Mouse (Mus musculus): ENCODE measurements around the gene Ano1. TPM values are rescaled to one million over a fixed set of nuclear protein-coding genes. Genes with fewer than 3 reads are reported as not detected.

Gene Ano1
- total and polyA plus RNA-seq, 2 experiments from 2014 or later = 4.6 to 8.2 TPM

DNA sequence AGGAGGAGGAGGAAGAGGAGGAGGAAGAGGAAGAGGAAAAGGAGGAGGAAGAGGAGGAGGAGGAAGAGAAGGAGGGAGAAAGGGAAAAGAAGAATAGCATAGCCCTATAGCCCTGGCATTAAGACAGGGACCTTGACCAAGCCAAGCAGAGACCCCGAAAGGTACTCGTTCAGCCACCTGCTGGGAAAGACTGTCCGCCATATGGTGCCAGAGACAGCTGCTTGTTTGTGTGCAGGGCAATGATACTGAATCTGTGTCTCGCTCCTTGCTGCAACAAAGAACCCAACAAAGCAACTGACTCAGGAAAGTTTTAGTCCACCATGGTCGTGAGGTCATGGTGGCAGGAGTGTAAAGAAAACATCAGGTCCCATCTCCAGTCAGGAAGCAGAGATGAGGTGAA lies 34.0 kb downstream of the Ano1 start:
- Histone ChIP-seq H3K4me3 (ENCODE audit: low read depth, low read length) (no peak overlapping the region), H3K36me3 (ENCODE audit: insufficient read depth) (no peaks in the 10 kb centered on the region), H3K9ac (no peak overlapping the region), H3K9me3 (ENCODE audit: low read length) (no peaks in the 10 kb centered on the region), H3K4me2 (ENCODE audit: low read depth) (no peak overlapping the region), H3K27me3 (ENCODE audit: insufficient read depth, low read length) (no peaks in the 10 kb centered on the region), H3K27ac (ENCODE audit: low read depth, low read length) (no peak overlapping the region), H3K4me1 (ENCODE audit: insufficient read depth) (no peaks in the 10 kb centered on the region)
- WGBS = 84% methylated on average over 5 of the region's 5 CpGs
- DNase-seq (no peak), ATAC-seq (no peak)
- no peak for TF ChIP-seq CTCF (IDR thresholded peaks at IDR 0.05; ENCODE audit: low read depth)

DNA sequence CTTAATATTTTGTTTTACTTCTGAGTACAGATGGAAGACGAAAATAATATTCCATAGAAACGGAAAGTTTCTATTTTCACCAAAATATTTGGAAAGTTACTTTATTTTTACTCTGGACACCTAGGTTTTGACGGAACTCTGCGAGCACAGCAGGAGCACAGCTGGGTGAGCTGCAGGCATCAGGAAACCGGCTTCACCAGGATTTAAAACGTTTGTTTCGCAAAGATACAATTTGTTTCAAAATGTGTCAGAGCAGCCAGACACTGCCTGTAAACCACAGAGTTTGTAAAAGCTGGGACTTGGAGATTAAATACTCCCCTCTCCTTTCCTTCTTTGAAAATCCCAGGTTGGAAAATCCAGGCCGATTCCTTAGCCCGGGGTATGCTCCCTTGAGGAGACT lies 53.9 kb downstream of the Ano1 start:
- no peaks in the 10 kb centered on the region for H3K4me1 ChIP-seq (ENCODE audit: insufficient read depth)
- DNase-seq = no peak
- no peak overlapping the region for H3K9ac ChIP-seq
- no peaks in the 10 kb centered on the region for H3K36me3 ChIP-seq (ENCODE audit: insufficient read depth)
- no peak overlapping the region for H3K4me2 ChIP-seq (ENCODE audit: low read depth)
- H3K4me3 ChIP-seq (ENCODE audit: low read depth, low read length) = no peak overlapping the region
- no peaks in the 10 kb centered on the region for H3K27me3 ChIP-seq (ENCODE audit: insufficient read depth, low read length)
- TF ChIP-seq CTCF (IDR thresholded peaks at IDR 0.05; ENCODE audit: low read depth) = no peak
- H3K27ac ChIP-seq (ENCODE audit: low read depth, low read length) = no peak overlapping the region
- ATAC-seq = no peak
- 85% methylated on average over 9 of the region's 9 CpGs for WGBS
- H3K9me3 ChIP-seq (ENCODE audit: low read length) = 0 out of 2 replicates have a peak, but pooled peaks cover 4% of the 10 kb centered on the region

GRCm38 (mm10) chr7:144696764-144697704 lies 54.7 kb downstream of the Ano1 start:
- ATAC-seq (no peak), DNase-seq (no peak)
- Histone ChIP-seq H3K27me3 (ENCODE audit: insufficient read depth, low read length) (no peaks in the 10 kb centered on the region), H3K4me1 (ENCODE audit: insufficient read depth) (no peaks in the 10 kb centered on the region), H3K36me3 (ENCODE audit: insufficient read depth) (no peaks in the 10 kb centered on the region), H3K4me2 (ENCODE audit: low read depth) (no peak overlapping the region), H3K4me3 (ENCODE audit: low read depth, low read length) (no peak overlapping the region), H3K9ac (no peak overlapping the region), H3K9me3 (ENCODE audit: low read length) (0 out of 2 replicates have a peak, but pooled peaks cover 4% of the 10 kb centered on the region), H3K27ac (ENCODE audit: low read depth, low read length) (no peak overlapping the region)
- WGBS = 82% methylated on average over 7 of the region's 7 CpGs
- peak; percentile 63 for TF ChIP-seq CTCF (IDR thresholded peaks at IDR 0.05; ENCODE audit: low read depth)

DNA sequence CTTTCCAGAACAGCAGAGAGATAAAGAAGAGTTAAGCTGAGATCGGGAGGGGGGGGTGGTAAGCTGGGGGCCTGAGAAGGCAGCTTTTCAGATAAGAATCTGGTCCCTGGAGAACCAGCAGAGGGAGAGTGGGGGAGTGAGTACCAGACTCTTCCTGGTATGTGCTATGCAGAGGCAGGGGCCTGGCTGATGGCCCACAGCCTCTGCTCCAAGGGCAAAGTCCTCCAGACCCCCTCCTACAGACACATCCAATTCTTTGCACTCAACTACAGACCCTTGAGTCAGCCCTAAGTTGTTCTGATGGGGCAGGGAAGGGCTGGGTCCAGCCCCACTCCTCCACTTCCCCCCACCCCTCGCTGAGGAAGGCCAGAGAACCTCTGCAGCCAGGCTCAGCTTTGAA lies 61.9 kb downstream of the Ano1 start:
- no peaks in the 10 kb centered on the region for H3K9me3 ChIP-seq (ENCODE audit: low read length)
- DNase-seq (no peak), ATAC-seq (no peak)
- no peak for TF ChIP-seq CTCF (IDR thresholded peaks at IDR 0.05; ENCODE audit: low read depth)
- no peaks in the 10 kb centered on the region for H3K36me3 ChIP-seq (ENCODE audit: insufficient read depth)
- no peaks in the 10 kb centered on the region for H3K4me1 ChIP-seq (ENCODE audit: insufficient read depth)
- no peak overlapping the region for H3K9ac ChIP-seq
- no peaks in the 10 kb centered on the region for H3K27me3 ChIP-seq (ENCODE audit: insufficient read depth, low read length)
- no peak overlapping the region for H3K27ac ChIP-seq (ENCODE audit: low read depth, low read length)
- no peak overlapping the region for H3K4me2 ChIP-seq (ENCODE audit: low read depth)
- WGBS = 64% methylated on average over 2 of the region's 2 CpGs
- H3K4me3 ChIP-seq (ENCODE audit: low read depth, low read length) = no peak overlapping the region

- DNase-seq = peak; percentile 25
- 51% methylated on average over 7 of the region's 7 CpGs for WGBS
- H3K27ac ChIP-seq (ENCODE audit: low read depth, low read length) = no peak overlapping the region
- no peak overlapping the region for H3K4me2 ChIP-seq (ENCODE audit: low read depth)
- no peaks in the 10 kb centered on the region for H3K4me1 ChIP-seq (ENCODE audit: insufficient read depth)
- no peaks in the 10 kb centered on the region for H3K36me3 ChIP-seq (ENCODE audit: insufficient read depth)
- no peaks in the 10 kb centered on the region for H3K27me3 ChIP-seq (ENCODE audit: insufficient read depth, low read length)
- no peak overlapping the region for H3K9ac ChIP-seq
- TF ChIP-seq CTCF (IDR thresholded peaks at IDR 0.05; ENCODE audit: low read depth) = no peak
- H3K4me3 ChIP-seq (ENCODE audit: low read depth, low read length) = no peak overlapping the region
- ATAC-seq = no peak
- H3K9me3 ChIP-seq (ENCODE audit: low read length) = no peaks in the 10 kb centered on the region
These were observed 62.6 kb downstream of the Ano1 start for GRCm38 (mm10) chr7:144689136-144689535.

- ATAC-seq = no peak
- 96% methylated on average over 2 of the region's 2 CpGs for WGBS
- no peaks in the 10 kb centered on the region for H3K27me3 ChIP-seq (ENCODE audit: insufficient read depth, low read length)
- TF ChIP-seq CTCF (IDR thresholded peaks at IDR 0.05; ENCODE audit: low read depth) = no peak
- H3K27ac ChIP-seq (ENCODE audit: low read depth, low read length) = no peak overlapping the region
- DNase-seq = no peak
- no peaks in the 10 kb centered on the region for H3K36me3 ChIP-seq (ENCODE audit: insufficient read depth)
- H3K4me2 ChIP-seq (ENCODE audit: low read depth) = no peak overlapping the region
- no peaks in the 10 kb centered on the region for H3K4me1 ChIP-seq (ENCODE audit: insufficient read depth)
- H3K9me3 ChIP-seq (ENCODE audit: low read length) = no peaks in the 10 kb centered on the region
- H3K4me3 ChIP-seq (ENCODE audit: low read depth, low read length) = no peak overlapping the region
- no peak overlapping the region for H3K9ac ChIP-seq
These were observed 64.0 kb downstream of the Ano1 start for GRCm38 (mm10) chr7:144687663-144688381.

- Histone ChIP-seq H3K27me3 (ENCODE audit: insufficient read depth, low read length) (no peaks in the 10 kb centered on the region), H3K4me2 (ENCODE audit: low read depth) (no peak overlapping the region), H3K9me3 (ENCODE audit: low read length) (no peaks in the 10 kb centered on the region), H3K36me3 (ENCODE audit: insufficient read depth) (no peaks in the 10 kb centered on the region), H3K4me1 (ENCODE audit: insufficient read depth) (no peaks in the 10 kb centered on the region), H3K9ac (no peak overlapping the region), H3K27ac (ENCODE audit: low read depth, low read length) (no peak overlapping the region), H3K4me3 (ENCODE audit: low read depth, low read length) (no peak overlapping the region)
- no peak for TF ChIP-seq CTCF (IDR thresholded peaks at IDR 0.05; ENCODE audit: low read depth)
- 32% methylated on average over 4 of the region's 4 CpGs for WGBS
- DNase-seq (no peak), ATAC-seq (peak; percentile 50)
These were observed 66.8 kb downstream of the Ano1 start for GRCm38 (mm10) chr7:144684947-144685346.

All from forebrain, postnatal 0 days (tissue).